In the genomic region with DNA sequence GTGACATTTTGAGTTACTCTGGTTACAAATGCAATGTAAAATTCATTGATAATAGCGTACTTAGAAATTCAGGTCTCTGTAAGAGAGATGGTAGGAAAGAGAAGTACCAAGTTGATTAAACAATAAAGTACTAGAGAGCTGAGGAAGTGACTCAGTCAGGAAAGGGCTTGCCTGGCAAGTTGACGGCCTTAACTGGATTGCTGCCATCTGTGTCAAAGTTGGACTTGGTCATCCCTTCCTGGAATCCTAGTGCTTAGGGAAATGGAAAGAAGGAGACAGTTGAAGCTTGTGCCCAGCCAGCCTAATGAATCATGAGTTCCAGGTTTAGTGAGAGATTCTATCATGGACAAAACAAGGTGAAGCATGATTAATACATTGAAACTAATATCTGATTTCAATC, we compare ENCODE assay signal across 10 mouse cellular contexts.
DNase-seq lines count a peak whose midpoint lies in the region; ATAC-seq lines count a peak whose summit lies in the region.
"Had no signal": no experiment of that assay in that cellular context is flagged by ENCODE, and none has a peak within 500 bp of the region (broad histone marks: within the 10 kb centered on the region; RNA-seq: fewer than 3 reads in every experiment).

No protein-coding gene starts in this region.

- intact Hi-C loops in gastrocnemius, postnatal 14 days (cut with DNase I; ENCODE audit: low total_unique reads), result no loop called here

- ATAC-seq in megakaryocyte, adult 5-6 weeks (ENCODE audit: poor library complexity, severe bottlenecking), result no peak

- DNase-seq in gastrocnemius, postnatal 10 days, result peak; percentile 9
- no peak for DNase-seq in gastrocnemius, postnatal 14 days
- peak; percentile 28 for DNase-seq in 3134 (ENCODE audit: extremely low read depth, insufficient read length, low spot score)
- peak; percentile 31 for DNase-seq in adrenal gland, postnatal 25 days
- peak; percentile 19 for DNase-seq in kidney, postnatal 14 days
- DNase-seq in layer of hippocampus, adult 11-12 months (ENCODE audit: low spot score), result no peak
- DNase-seq in neural tube, embryonic 10.5 days (ENCODE audit: extremely low spot score, low spot score), result no peak
- DNase-seq: liver, embryonic 13.5 days; thymus, postnatal 14 days had no signal

Comparison
In these comparisons a context has a peak if more than half of its experiments do, and no peak if none do; other contexts are left out.
1. DNase-seq: peak in gastrocnemius, postnatal 10 days (single experiment), 3134 (single experiment), adrenal gland, postnatal 25 days (single experiment) and kidney, postnatal 14 days (single experiment); none in gastrocnemius, postnatal 14 days (single experiment), layer of hippocampus, adult 11-12 months (single experiment) and neural tube, embryonic 10.5 days (single experiment).